Mouse (Mus musculus): ENCODE measurements around the gene Bri3. TPM values are rescaled to one million over a fixed set of nuclear protein-coding genes. Genes with fewer than 3 reads are reported as not detected.
A peak's percentile ranks its signal among the peaks of the same experiment; 100 is the strongest.

Bri3 gene
- polyA plus RNA-seq, 1 experiment, result 154 TPM

DNA sequence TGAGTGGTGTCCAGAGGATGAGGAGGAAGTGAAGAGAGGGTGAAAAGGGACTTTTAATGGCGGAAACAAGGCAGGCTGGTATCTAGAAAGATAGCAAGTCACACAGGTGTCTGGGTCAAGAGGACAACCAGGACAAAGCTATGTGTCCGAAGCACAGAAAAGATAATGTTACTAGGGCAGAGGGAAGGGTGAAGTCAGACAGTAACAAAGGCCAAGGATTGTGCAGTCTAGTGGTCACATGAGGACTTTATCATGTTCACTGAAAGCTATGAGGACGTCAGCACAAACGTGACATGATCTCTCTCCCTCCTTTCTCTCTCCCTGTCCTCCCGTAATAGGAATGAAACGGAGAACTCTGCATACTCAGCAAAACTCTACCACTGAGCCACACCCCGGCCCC lies 136.5 kb downstream of the Bri3 start:
- no peaks in the 10 kb centered on the region for H3K27me3 ChIP-seq (ENCODE audit: control insufficient read depth, insufficient read depth, low read length)
- TF ChIP-seq POLR2A (IDR thresholded peaks at IDR 0.05; ENCODE audit: low read depth, low read length) (no peak), CTCF (IDR thresholded peaks at IDR 0.05; ENCODE audit: extremely low read depth, insufficient read length, insufficient replicate concordance, low read depth, low read length) (no peak)
- 59% methylated on average over 7 of the region's 7 CpGs for WGBS
- no peak overlapping the region for H3K27ac ChIP-seq (ENCODE audit: insufficient read depth, low read depth, low read length)
- no peak overlapping the region for H3K4me3 ChIP-seq (ENCODE audit: low read depth, low read length)
- H3K36me3 ChIP-seq (ENCODE audit: control insufficient read depth, insufficient read depth, low read length), result no peaks in the 10 kb centered on the region
- H3K4me1 ChIP-seq (ENCODE audit: control insufficient read depth, insufficient read depth, insufficient read length, low read length), result peaks cover 5% of the 10 kb centered on the region; the same call in 1 of the 2 replicates

DNA sequence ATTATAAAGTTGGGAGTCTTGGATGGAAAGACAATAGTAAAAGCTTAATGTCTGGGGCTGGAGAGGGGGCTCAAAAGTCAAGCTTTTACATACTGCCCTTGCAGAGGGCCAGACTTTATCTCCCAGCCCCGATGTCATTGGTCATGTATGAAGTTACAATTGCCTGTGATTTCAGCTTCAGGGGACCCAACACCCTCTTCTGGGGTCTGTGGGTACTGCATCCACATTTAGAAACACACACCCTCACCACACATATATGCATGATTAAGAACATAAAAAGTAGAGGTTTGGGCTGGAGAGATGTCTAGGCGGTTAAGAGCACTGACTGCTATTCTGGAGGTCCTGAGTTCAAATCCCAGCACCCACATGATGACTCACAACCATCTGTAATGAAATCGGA lies 137.5 kb downstream of the Bri3 start:
- no peaks in the 10 kb centered on the region for H3K27me3 ChIP-seq (ENCODE audit: control insufficient read depth, insufficient read depth, low read length)
- peaks cover 5% of the 10 kb centered on the region; the same call in 1 of the 2 replicates for H3K4me1 ChIP-seq (ENCODE audit: control insufficient read depth, insufficient read depth, insufficient read length, low read length)
- WGBS, result 80% methylated on average over 3 of the region's 3 CpGs
- no peaks in the 10 kb centered on the region for H3K36me3 ChIP-seq (ENCODE audit: control insufficient read depth, insufficient read depth, low read length)
- TF ChIP-seq POLR2A (IDR thresholded peaks at IDR 0.05; ENCODE audit: low read depth, low read length), result no peak
- TF ChIP-seq CTCF (IDR thresholded peaks at IDR 0.05; ENCODE audit: extremely low read depth, insufficient read length, insufficient replicate concordance, low read depth, low read length), result no peak
- H3K27ac ChIP-seq (ENCODE audit: insufficient read depth, low read depth, low read length), result no peak overlapping the region
- no peak overlapping the region for H3K4me3 ChIP-seq (ENCODE audit: low read depth, low read length)

DNA sequence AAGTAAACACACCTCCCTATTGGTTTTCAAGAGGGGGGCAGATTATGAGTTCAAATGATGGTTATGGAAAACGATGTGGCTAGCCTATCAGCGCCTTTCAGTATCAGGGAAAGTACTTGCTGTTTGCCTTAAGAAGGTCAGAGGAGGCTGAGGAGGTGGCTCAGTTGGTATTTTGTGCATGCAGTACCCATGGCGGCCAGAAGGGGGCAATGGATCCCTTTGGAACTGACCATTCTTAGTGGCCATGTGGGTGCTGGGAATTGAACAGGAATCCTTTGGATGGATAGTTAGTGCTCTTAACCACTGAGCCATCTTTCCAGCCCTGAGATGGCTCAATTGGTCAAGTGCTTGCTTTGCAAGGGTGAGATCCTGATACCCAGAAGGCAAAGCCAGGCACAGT lies 139.7 kb downstream of the Bri3 start:
- 73% methylated on average over 3 of the region's 3 CpGs for WGBS
- no peaks in the 10 kb centered on the region for H3K27me3 ChIP-seq (ENCODE audit: control insufficient read depth, insufficient read depth, low read length)
- no peaks in the 10 kb centered on the region for H3K36me3 ChIP-seq (ENCODE audit: control insufficient read depth, insufficient read depth, low read length)
- H3K27ac ChIP-seq (ENCODE audit: insufficient read depth, low read depth, low read length), result no peak overlapping the region
- H3K4me3 ChIP-seq (ENCODE audit: low read depth, low read length), result no peak overlapping the region
- H3K4me1 ChIP-seq (ENCODE audit: control insufficient read depth, insufficient read depth, insufficient read length, low read length), result peaks cover 5% of the 10 kb centered on the region; the same call in 1 of the 2 replicates
- no peak for TF ChIP-seq POLR2A (IDR thresholded peaks at IDR 0.05; ENCODE audit: low read depth, low read length)
- TF ChIP-seq CTCF (IDR thresholded peaks at IDR 0.05; ENCODE audit: extremely low read depth, insufficient read length, insufficient replicate concordance, low read depth, low read length), result peak; percentile 54; the same call in 1 of the 2 replicates

DNA sequence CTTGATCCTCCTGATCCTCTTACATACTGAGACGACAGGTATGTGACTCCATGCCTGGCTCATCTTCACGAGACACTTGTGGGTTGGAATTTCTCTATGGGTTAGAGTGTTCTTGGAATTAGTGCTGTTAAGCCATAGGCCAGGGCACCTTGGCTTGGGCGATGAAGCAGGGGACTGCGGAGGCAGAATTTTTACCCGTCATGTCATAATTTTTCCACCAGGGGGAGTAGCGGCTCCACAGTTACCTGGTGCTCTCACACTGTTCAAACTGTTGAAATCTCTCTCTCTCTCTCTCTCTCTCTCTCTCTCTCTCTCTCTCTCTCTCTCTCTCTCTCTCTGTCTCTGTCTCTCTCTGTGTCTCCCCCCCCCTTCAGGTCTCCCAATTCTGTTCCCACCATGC lies 143.6 kb downstream of the Bri3 start:
- H3K27me3 ChIP-seq (ENCODE audit: control insufficient read depth, insufficient read depth, low read length), result no peaks in the 10 kb centered on the region
- H3K27ac ChIP-seq (ENCODE audit: insufficient read depth, low read depth, low read length), result no peak overlapping the region
- H3K4me3 ChIP-seq (ENCODE audit: low read depth, low read length), result no peak overlapping the region
- H3K4me1 ChIP-seq (ENCODE audit: control insufficient read depth, insufficient read depth, insufficient read length, low read length), result no peaks in the 10 kb centered on the region
- no peaks in the 10 kb centered on the region for H3K36me3 ChIP-seq (ENCODE audit: control insufficient read depth, insufficient read depth, low read length)
- TF ChIP-seq CTCF (IDR thresholded peaks at IDR 0.05; ENCODE audit: extremely low read depth, insufficient read length, insufficient replicate concordance, low read depth, low read length) (peak; percentile 66; the same call in 1 of the 2 replicates), POLR2A (IDR thresholded peaks at IDR 0.05; ENCODE audit: low read depth, low read length) (no peak)
- 13% methylated on average over 6 of the region's 6 CpGs for WGBS

DNA sequence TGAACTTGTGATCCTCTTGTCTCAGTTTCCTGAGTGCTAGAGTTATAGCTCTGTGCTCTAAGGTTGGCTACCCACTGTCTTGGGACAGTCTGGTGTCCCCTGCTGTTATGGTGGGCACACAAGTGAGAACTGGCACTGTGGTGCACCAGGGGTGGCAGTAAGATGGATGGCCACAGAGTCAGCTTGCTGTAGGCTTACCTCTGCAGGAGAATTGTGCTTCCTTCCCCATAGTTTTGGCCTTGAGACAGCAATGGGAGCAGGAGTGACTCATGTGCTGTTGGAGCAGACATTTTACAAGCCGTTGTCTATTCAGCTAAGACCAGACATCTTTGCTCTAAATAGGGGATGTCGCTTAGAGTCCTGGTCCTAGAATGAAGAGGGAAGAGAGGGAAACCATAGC lies 149.9 kb downstream of the Bri3 start:
- Histone ChIP-seq H3K4me1 (ENCODE audit: control insufficient read depth, insufficient read depth, insufficient read length, low read length) (no peaks in the 10 kb centered on the region), H3K36me3 (ENCODE audit: control insufficient read depth, insufficient read depth, low read length) (no peaks in the 10 kb centered on the region), H3K4me3 (ENCODE audit: low read depth, low read length) (no peak overlapping the region), H3K27ac (ENCODE audit: insufficient read depth, low read depth, low read length) (no peak overlapping the region), H3K27me3 (ENCODE audit: control insufficient read depth, insufficient read depth, low read length) (no peaks in the 10 kb centered on the region; the same call in 1 of the 2 replicates)
- whole genome bisulfite sequencing, result 86% methylated on average over 2 of the region's 2 CpGs
- no peak for TF ChIP-seq POLR2A (IDR thresholded peaks at IDR 0.05; ENCODE audit: low read depth, low read length)
- TF ChIP-seq CTCF (IDR thresholded peaks at IDR 0.05; ENCODE audit: extremely low read depth, insufficient read length, insufficient replicate concordance, low read depth, low read length), result no peak

DNA sequence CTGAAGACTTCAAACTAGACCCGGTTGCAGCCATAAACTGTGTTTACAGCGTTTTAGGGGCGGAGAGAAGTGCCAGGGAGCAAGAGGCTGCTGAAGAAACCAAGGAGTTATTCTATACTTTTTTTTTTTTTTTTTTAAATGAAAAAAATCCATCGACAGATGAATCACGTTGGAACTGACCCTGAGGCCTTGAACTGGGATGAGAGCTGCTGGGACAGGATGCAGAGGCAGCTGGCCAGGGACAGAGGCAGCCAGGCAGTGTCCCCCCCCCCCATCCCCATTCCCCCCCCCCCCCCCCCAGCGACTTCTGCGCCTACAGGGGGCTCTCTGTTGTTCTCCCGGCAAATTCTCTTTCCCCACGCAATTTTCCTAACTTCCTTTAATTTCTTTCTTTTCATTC lies 153.3 kb downstream of the Bri3 start:
- H3K27me3 ChIP-seq (ENCODE audit: control insufficient read depth, insufficient read depth, low read length), result no peaks in the 10 kb centered on the region; the same call in 1 of the 2 replicates
- no peak for TF ChIP-seq CTCF (IDR thresholded peaks at IDR 0.05; ENCODE audit: extremely low read depth, insufficient read length, insufficient replicate concordance, low read depth, low read length)
- no peak for TF ChIP-seq POLR2A (IDR thresholded peaks at IDR 0.05; ENCODE audit: low read depth, low read length)
- WGBS, result 6% methylated on average over 5 of the region's 9 CpGs
- H3K27ac ChIP-seq (ENCODE audit: insufficient read depth, low read depth, low read length), result no peak overlapping the region
- no peak overlapping the region for H3K4me3 ChIP-seq (ENCODE audit: low read depth, low read length)
- H3K36me3 ChIP-seq (ENCODE audit: control insufficient read depth, insufficient read depth, low read length), result no peaks in the 10 kb centered on the region
- H3K4me1 ChIP-seq (ENCODE audit: control insufficient read depth, insufficient read depth, insufficient read length, low read length), result no peaks in the 10 kb centered on the region

DNA sequence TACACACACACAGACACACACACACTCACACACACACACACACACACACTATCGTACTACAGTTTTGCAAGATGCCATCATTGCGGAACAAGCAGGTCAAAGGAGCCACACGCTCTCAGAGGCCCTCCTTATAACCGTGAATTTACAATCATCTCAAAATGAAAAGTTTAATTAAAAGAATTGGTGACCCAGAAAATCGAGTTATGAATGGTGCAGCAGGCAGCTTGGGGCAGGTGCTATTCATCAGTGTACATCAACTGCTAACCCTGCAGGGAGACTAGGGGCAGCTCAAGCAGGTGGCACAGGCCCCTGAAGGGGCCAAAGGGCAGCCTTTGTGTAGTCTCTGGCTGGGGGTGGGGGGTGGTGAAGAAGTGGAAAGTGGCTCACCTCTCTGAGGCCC lies 156.6 kb downstream of the Bri3 start:
- WGBS, result 72% methylated on average over 5 of the region's 5 CpGs
- TF ChIP-seq CTCF (IDR thresholded peaks at IDR 0.05; ENCODE audit: extremely low read depth, insufficient read length, insufficient replicate concordance, low read depth, low read length) (no peak), POLR2A (IDR thresholded peaks at IDR 0.05; ENCODE audit: low read depth, low read length) (no peak)
- H3K4me3 ChIP-seq (ENCODE audit: low read depth, low read length), result no peak overlapping the region
- H3K4me1 ChIP-seq (ENCODE audit: control insufficient read depth, insufficient read depth, insufficient read length, low read length), result no peaks in the 10 kb centered on the region
- H3K27ac ChIP-seq (ENCODE audit: insufficient read depth, low read depth, low read length), result no peak overlapping the region
- no peaks in the 10 kb centered on the region for H3K36me3 ChIP-seq (ENCODE audit: control insufficient read depth, insufficient read depth, low read length)
- no peaks in the 10 kb centered on the region; the same call in 1 of the 2 replicates for H3K27me3 ChIP-seq (ENCODE audit: control insufficient read depth, insufficient read depth, low read length)

All from small intestine, adult 2 months (tissue).